9 mouse cellular contexts compared by ENCODE assay signal in the genomic region with DNA sequence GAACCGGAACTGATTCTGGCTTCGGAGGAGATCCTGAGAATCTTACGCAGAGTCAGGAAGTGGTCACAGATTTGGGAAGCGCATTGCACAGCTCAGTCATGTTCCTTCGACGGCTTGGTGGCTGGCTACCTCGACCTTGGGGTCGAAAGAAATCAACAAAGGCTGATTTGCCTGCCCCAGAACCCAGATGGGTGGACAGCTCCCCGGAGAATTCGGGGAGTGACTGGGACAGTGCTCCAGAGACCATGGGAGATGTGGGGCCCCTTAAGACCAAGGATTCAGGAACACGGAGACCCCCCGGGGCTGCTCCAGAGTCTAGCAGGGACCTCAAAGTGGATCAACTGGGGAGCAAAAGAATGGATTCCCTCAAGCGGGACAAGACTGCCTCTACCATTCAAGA. TPM values are rescaled to one million over a fixed set of nuclear protein-coding genes. Genes with fewer than 3 reads are reported as not detected.
DNase-seq lines count a peak whose midpoint lies in the region; ATAC-seq and TF ChIP-seq lines count a peak whose summit lies in the region.
"Had no signal": no experiment of that assay in that cellular context is flagged by ENCODE, and none has a peak within 500 bp of the region (broad histone marks: within the 10 kb centered on the region; RNA-seq: fewer than 3 reads in every experiment).

No protein-coding gene starts in this region.

- peaks cover 31% of the 10 kb centered on the region for H3K79me3 ChIP-seq in C2C12 (ENCODE audit: low read depth)

- no peak for DNase-seq in gastrocnemius, adult 2 months
- DNase-seq in gastrocnemius, postnatal 10 days: no peak
- no peak for DNase-seq in urinary bladder, postnatal 4 days (ENCODE audit: low spot score in 2 of 2)
- no peak for DNase-seq in adrenal gland, adult 18-20 months (ENCODE audit: low spot score in 2 of 2)
- DNase-seq in right cerebral cortex, adult 18-20 months: no peak
- DNase-seq: right cerebral cortex, postnatal 25 days had no signal

- peak; percentile 38 for ATAC-seq in granulocyte monocyte progenitor cell, adult 5-6 weeks (replicated peaks; ENCODE audit: poor library complexity, severe bottlenecking)

- H3K79me2 ChIP-seq in C2C12 (ENCODE audit: control insufficient read depth, insufficient read depth): peaks cover 45% of the 10 kb centered on the region
- H3K79me2 ChIP-seq in macrophage (ENCODE audit: inconsistent target): peaks cover 60% of the 10 kb centered on the region

- WGBS in macrophage (ENCODE audit: missing documents): 35% methylated on average over 13 of the region's 13 CpGs

- H3K4me3 ChIP-seq in gastrocnemius, adult 2 months: peak overlapping the region; percentile 89
- H3K4me3 ChIP-seq in C2C12 (ENCODE audit: insufficient read depth, poor library complexity, severe bottlenecking) (peak overlapping the region; percentile 53), macrophage (ENCODE audit: inconsistent target) (peak overlapping the region; percentile 75)

- no peak for TF ChIP-seq CTCF in gastrocnemius, adult 2 months (IDR thresholded peaks at IDR 0.05)
- TF ChIP-seq CTCF in C2C12 (IDR thresholded peaks at IDR 0.05; ENCODE audit: control insufficient read depth, insufficient read depth, insufficient read length): no peak

- no peaks in the 10 kb centered on the region for H3K27me3 ChIP-seq in C2C12 (ENCODE audit: control insufficient read depth, insufficient read depth, insufficient read length)

- intact Hi-C loops in gastrocnemius, adult 2 months (cut with DNase I): loop anchor here (5.0 kb wide), 1 partner anchor 110 kb away; the partner anchor contains the start of gene Nfkbil1

- peak overlapping the region; percentile 94 for H3K27ac ChIP-seq in gastrocnemius, adult 2 months
- peak overlapping the region; percentile 85 for H3K27ac ChIP-seq in macrophage

- H3K36me3 ChIP-seq in C2C12 (ENCODE audit: control insufficient read depth, insufficient read depth): peaks cover 12% of the 10 kb centered on the region
- H3K36me3 ChIP-seq in macrophage (ENCODE audit: inconsistent target): peaks cover 28% of the 10 kb centered on the region

- peak overlapping the region; percentile 91 for H3ac ChIP-seq in C2C12 (ENCODE audit: control insufficient read depth, insufficient read length, low read depth)

TF ChIP-seq in C2C12, 6 proteins besides CTCF, POLR2A, EP300 and RAD21:
- no peak for TF ChIP-seq USF1 (IDR thresholded peaks at IDR 0.05; ENCODE audit: low read depth)
- TF ChIP-seq MYOG (IDR thresholded peaks at IDR 0.05; ENCODE audit: control insufficient read depth, extremely low read depth, insufficient read length): no peak
- no peak for TF ChIP-seq FOSL1 (IDR thresholded peaks at IDR 0.05; ENCODE audit: insufficient read depth, low read length, poor library complexity, severe bottlenecking)
- TF ChIP-seq MAX (IDR thresholded peaks at IDR 0.05): no peak
- TF ChIP-seq CEBPB (IDR thresholded peaks at IDR 0.05; ENCODE audit: low read depth): no peak
- TF ChIP-seq MYOD1 (IDR thresholded peaks at IDR 0.05; ENCODE audit: control insufficient read depth, insufficient read length, low read depth): no peak

RNA-seq across cellular contexts. Expression of gene D17H6S53E, which starts 0.8 kb away (rescaled TPM):
- 10 to 100 TPM; 13.6 to 24.6 TPM for total RNA-seq in gastrocnemius, adult 2 months (2021)
- 10 to 100 TPM; 11.8 to 18.8 TPM for total RNA-seq in gastrocnemius, postnatal 10 days (2021)
- polyA plus RNA-seq in C2C12 (2012; fragmentation: generic; extraction: Trizol) (13.0 TPM), macrophage (2018) (11.5 to 23.5 TPM (median 22.0 TPM) in 3 replicates)
- 16.3 and 18.4 TPM in 2 replicates for total RNA-seq in granulocyte monocyte progenitor cell, adult 5-6 weeks (2014; fragmentation: Nextera tagmentation)
- 7.9 and 10.7 TPM in 2 replicates for total RNA-seq in granulocyte monocyte progenitor cell, adult 5-6 weeks (2017)
- total RNA-seq in macrophage (2018; cell fraction: chromatin; rRNA removed): 10 to 100 TPM in 23 of 26 experiments, 1 to 10 TPM in 3; 4.7 to 47.8 (median 23.0) TPM
- total RNA-seq in macrophage (2018; cell fraction: cytosol; rRNA removed): 10 to 100 TPM; 11.5 to 40.9 (median 26.4) TPM
- 10 to 100 TPM in 25 of 26 experiments, 1 to 10 TPM in 1; 9.5 to 72.8 (median 34.0) TPM for total RNA-seq in macrophage (2018; cell fraction: nucleus; rRNA removed)
- total RNA-seq in adrenal gland, adult 18-20 months (2021): 10 to 100 TPM; 28.8 to 34.6 TPM

RNA-seq across cellular contexts. Expression of gene Apom, which starts 4.8 kb away (rescaled TPM):
- not detected for total RNA-seq in gastrocnemius, adult 2 months (2021)
- not detected for total RNA-seq in gastrocnemius, postnatal 10 days (2021)
- polyA plus RNA-seq in C2C12 (2012; fragmentation: generic; extraction: Trizol) (0.20 TPM), macrophage (2018) (not detected in 3 replicates)
- total RNA-seq in granulocyte monocyte progenitor cell, adult 5-6 weeks (2014; fragmentation: Nextera tagmentation): not detected in 2 replicates
- 1.2 TPM in 1 of 2 replicates, not detected in the other for total RNA-seq in granulocyte monocyte progenitor cell, adult 5-6 weeks (2017)
- not detected for total RNA-seq in macrophage (2018; cell fraction: chromatin; rRNA removed)
- not detected for total RNA-seq in macrophage (2018; cell fraction: cytosol; rRNA removed)
- under 1 TPM in 2 of 26 experiments, not detected in 24; 0.56 to 0.72 TPM for total RNA-seq in macrophage (2018; cell fraction: nucleus; rRNA removed)
- not detected for total RNA-seq in adrenal gland, adult 18-20 months (2021)

RNA-seq across cellular contexts. Expression of gene Csnk2b, which starts 5.2 kb away (rescaled TPM):
- total RNA-seq in gastrocnemius, adult 2 months (2021): 100 to 1,000 TPM; 186 to 187 TPM
- total RNA-seq in gastrocnemius, postnatal 10 days (2021): 100 to 1,000 TPM; 165 to 166 TPM
- 300 TPM for polyA plus RNA-seq in C2C12 (2012; fragmentation: generic; extraction: Trizol)
- total RNA-seq in granulocyte monocyte progenitor cell, adult 5-6 weeks (2014; fragmentation: Nextera tagmentation): 289 and 384 TPM in 2 replicates
- total RNA-seq in granulocyte monocyte progenitor cell, adult 5-6 weeks (2017): 277 and 317 TPM in 2 replicates
- total RNA-seq in macrophage (2018; cell fraction: chromatin; rRNA removed): 10 to 100 TPM; 12.9 to 80.0 (median 35.7) TPM
- total RNA-seq in macrophage (2018; cell fraction: cytosol; rRNA removed): 100 to 1,000 TPM; 115 to 190 (median 146) TPM
- total RNA-seq in macrophage (2018; cell fraction: nucleus; rRNA removed): 10 to 100 TPM; 21.8 to 85.6 (median 59.6) TPM
- 129 to 166 TPM (median 149 TPM) in 3 replicates for polyA plus RNA-seq in macrophage (2018)
- 100 to 1,000 TPM; 192 to 217 TPM for total RNA-seq in adrenal gland, adult 18-20 months (2021)

RNA-seq across cellular contexts. Expression of gene Gpank1, which starts 5.8 kb away (rescaled TPM):
- total RNA-seq in gastrocnemius, adult 2 months (2021): 1 to 10 TPM; 8.5 to 8.7 TPM
- 1 to 10 TPM; 4.9 to 6.3 TPM for total RNA-seq in gastrocnemius, postnatal 10 days (2021)
- polyA plus RNA-seq in C2C12 (2012; fragmentation: generic; extraction: Trizol) (25.8 TPM), macrophage (2018) (11.4 to 18.0 TPM (median 13.2 TPM) in 3 replicates)
- total RNA-seq in granulocyte monocyte progenitor cell, adult 5-6 weeks (2014; fragmentation: Nextera tagmentation): 21.2 and 25.4 TPM in 2 replicates
- total RNA-seq in granulocyte monocyte progenitor cell, adult 5-6 weeks (2017): 24.0 and 26.9 TPM in 2 replicates
- 10 to 100 TPM in 12 of 26 experiments, 1 to 10 TPM in 14; 3.1 to 22.8 (median 9.3) TPM for total RNA-seq in macrophage (2018; cell fraction: chromatin; rRNA removed)
- total RNA-seq in macrophage (2018; cell fraction: cytosol; rRNA removed): 10 to 100 TPM in 22 of 26 experiments, 1 to 10 TPM in 4; 6.5 to 20.0 (median 14.6) TPM
- 10 to 100 TPM in 17 of 26 experiments, 1 to 10 TPM in 9; 3.4 to 21.4 (median 11.6) TPM for total RNA-seq in macrophage (2018; cell fraction: nucleus; rRNA removed)
- total RNA-seq in adrenal gland, adult 18-20 months (2021): 10 to 100 TPM; 14.8 to 16.2 TPM

RNA-seq across cellular contexts. Expression of gene Bag6, which starts 8.0 kb away (rescaled TPM):
- 100 to 1,000 TPM; 233 to 244 TPM for total RNA-seq in gastrocnemius, adult 2 months (2021)
- 100 to 1,000 TPM; 217 to 220 TPM for total RNA-seq in gastrocnemius, postnatal 10 days (2021)
- polyA plus RNA-seq in C2C12 (2012; fragmentation: generic; extraction: Trizol): 202 TPM
- total RNA-seq in granulocyte monocyte progenitor cell, adult 5-6 weeks (2014; fragmentation: Nextera tagmentation): 93.9 and 111 TPM in 2 replicates
- 68.8 and 74.0 TPM in 2 replicates for total RNA-seq in granulocyte monocyte progenitor cell, adult 5-6 weeks (2017)
- 100 to 1,000 TPM; 178 to 420 (median 314) TPM for total RNA-seq in macrophage (2018; cell fraction: chromatin; rRNA removed)
- 100 to 1,000 TPM; 119 to 180 (median 147) TPM for total RNA-seq in macrophage (2018; cell fraction: cytosol; rRNA removed)
- total RNA-seq in macrophage (2018; cell fraction: nucleus; rRNA removed): 100 to 1,000 TPM; 126 to 283 (median 188) TPM
- polyA plus RNA-seq in macrophage (2018): 103 to 118 TPM (median 104 TPM) in 3 replicates
- total RNA-seq in adrenal gland, adult 18-20 months (2021): 100 to 1,000 TPM; 307 to 394 TPM
